Mouse (Mus musculus) layer of hippocampus, adult 8-10 months (tissue): ENCODE results near the gene Gsta4. TPM values are rescaled to one million over a fixed set of nuclear protein-coding genes. Genes with fewer than 3 reads are reported as not detected.
"Not testable (repeated sequence)": the region's sequence is repeated elsewhere in the genome, so short reads cannot be mapped to it uniquely, and the experiment has no call there.

ENCODE experiments used
- DNase-seq, 2 experiments: peaks; one replicate each; pipeline ENCODE4 v3.0.0; 2022; ENCODE audit warnings: low spot score in 2 of 2
- total RNA-seq, 4 experiments: library from RNA; stranded (reverse); gene quantifications; 2 replicates each; pipeline ENCODE4 v1.2.4; 2022

The Gsta4 gene
- total RNA-seq, 4 experiments from 2014 or later, result 50.5 to 52.8 (median 51.7) TPM

DNA sequence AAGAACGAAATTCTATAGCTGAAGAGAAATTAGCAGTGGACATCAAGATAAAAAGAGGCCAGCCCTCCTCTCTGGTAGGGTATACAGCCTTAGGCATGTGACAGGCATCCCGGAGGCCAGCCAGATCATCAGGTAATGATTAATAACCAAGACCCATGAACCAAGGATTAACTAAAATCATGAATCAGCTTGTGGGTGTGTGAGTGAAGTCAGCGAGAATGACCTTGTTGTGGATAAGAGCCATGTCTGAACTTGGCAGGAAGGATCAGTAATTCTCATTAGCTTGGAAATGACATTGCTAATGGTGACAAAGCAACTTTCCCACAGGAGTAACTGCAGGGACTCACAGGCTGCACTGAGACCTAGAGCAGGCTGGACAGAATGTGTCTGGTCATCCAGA lies 47.1 kb downstream of the Gsta4 start:
- DNase-seq, result not testable (repeated sequence)

DNA sequence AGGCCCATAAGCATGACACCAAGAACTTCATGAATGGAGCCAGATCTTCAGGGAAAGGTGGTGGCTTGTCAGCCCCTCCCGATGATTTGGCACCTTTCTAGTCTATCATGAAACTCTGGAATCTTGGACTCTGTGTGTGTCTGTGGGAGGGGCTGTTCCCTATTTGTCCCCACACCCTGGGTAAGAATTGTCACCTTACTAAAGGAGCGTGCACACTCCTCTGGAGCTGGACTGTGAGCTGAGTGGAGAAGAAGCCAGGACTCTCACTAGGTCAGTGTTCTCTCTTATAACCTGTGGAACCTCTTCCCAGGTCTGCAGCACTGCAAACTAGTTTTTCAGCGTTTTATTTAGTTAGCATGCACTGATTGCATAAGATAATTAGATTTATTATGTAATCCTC lies 47.9 kb downstream of the Gsta4 start, which contains the start of gene Gsta1:
Gene Gsta1 (plus strand): TSS at position 196 of the 400 bp plus-strand sequence.
- DNase-seq, result not testable (repeated sequence)

DNA sequence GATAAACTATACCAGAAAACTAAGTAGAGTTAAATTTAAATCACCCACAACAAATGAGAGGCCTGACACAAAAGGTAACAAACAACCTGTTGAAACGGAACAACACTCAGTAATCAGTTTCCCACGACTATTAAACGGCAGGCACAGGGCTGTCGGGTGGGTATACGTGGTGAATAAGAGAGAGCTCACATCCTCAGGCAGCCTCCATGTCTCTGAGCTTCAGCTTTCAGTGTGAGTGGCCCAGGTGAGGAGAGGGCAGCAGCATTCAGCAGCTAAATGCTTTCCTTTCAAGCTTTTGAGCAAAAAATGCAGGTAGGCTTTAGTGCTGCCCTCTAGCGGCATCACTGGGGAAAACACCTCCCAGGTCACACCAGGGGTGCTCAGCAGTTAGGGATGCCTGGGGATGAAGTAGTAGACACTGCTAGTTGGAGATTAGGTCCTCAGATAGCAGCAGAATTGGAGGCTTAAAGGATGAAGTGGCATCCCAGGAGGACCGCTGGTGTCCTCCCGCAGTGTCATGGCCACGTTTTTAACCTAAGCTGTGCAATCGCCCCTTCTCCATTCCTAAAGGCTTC lies 50.6 kb downstream of the Gsta4 start:
- DNase-seq, result not testable (repeated sequence)

- DNase-seq, result not testable (repeated sequence)
Observed at GRCm38 (mm10) chr9:78255683-78256470, 73.3 kb downstream of the Gsta4 start.

GRCm38 (mm10) chr9:78256914-78257313 lies 74.3 kb downstream of the Gsta4 start, which contains the start of gene Gm3776:
Gene Gm3776 (plus strand): TSS chr9:78257129.
- DNase-seq, result not testable (repeated sequence)

Other genes starting within 250 kb of the Gsta4 start
- gene Gcm1, start 130.8 kb upstream of the Gsta4 start, total RNA-seq, result not detected
- 100 to 1,000 TPM in 1 of 4 experiments, 10 to 100 TPM in 3; 89.9 to 102 (median 97.3) TPM for gene Fbxo9, start 73.7 kb upstream of the Gsta4 start, total RNA-seq
- gene Ick, start 73.6 kb upstream of the Gsta4 start, total RNA-seq, result 10 to 100 TPM; 18.6 to 20.7 (median 19.9) TPM
- gene Gsta1, start 47.9 kb downstream of the Gsta4 start, total RNA-seq, result not detected
- gene Gm3776, start 74.4 kb downstream of the Gsta4 start, total RNA-seq, result not detected
- gene Gm10639, start 107.1 kb downstream of the Gsta4 start, total RNA-seq, result not detected
- not detected for gene Omt2a, start 132.0 kb downstream of the Gsta4 start, total RNA-seq
- not detected for gene Omt2b, start 144.8 kb downstream of the Gsta4 start, total RNA-seq
- gene Gsta2, start 173.0 kb downstream of the Gsta4 start, total RNA-seq, result 1 to 10 TPM in 1 of 4 experiments, under 1 TPM in 2, not detected in 1; 0.45 to 2.6 (median 0.64) TPM
- gene Dppa5a, start 185.4 kb downstream of the Gsta4 start, total RNA-seq, result under 1 TPM in 1 of 4 experiments, not detected in 3; 0.98 TPM
- gene Ooep, start 196.0 kb downstream of the Gsta4 start, total RNA-seq, result under 1 TPM in 1 of 4 experiments, not detected in 3; 0.14 TPM
- under 1 TPM in 2 of 4 experiments, not detected in 2; 0.14 to 0.20 TPM for gene Ddx43, start 213.0 kb downstream of the Gsta4 start, total RNA-seq